Mouse (Mus musculus) stomach, embryonic 15.5 days (tissue): ENCODE data around the gene Rpn2. TPM values are rescaled to one million over a fixed set of nuclear protein-coding genes. Genes with fewer than 3 reads are reported as not detected.

Experiments
- ATAC-seq: fragments of 200-750 bp; cut with Nextera tagmentation; 2 replicates; pipeline ENCODE4 v1.8.0; 2017; ENCODE audit warnings: low read depth, moderate number of reproducible peaks, moderate TSS enrichment; ENCODE audit not compliant: insufficient read depth, low FRiP score
- H3K27ac ChIP-seq: fragments of 300-500 bp; sonication (generic); 2 replicates; pipeline ENCODE4 v1.5.1; 2015; ENCODE audit warnings: mild to moderate bottlenecking, inconsistent platforms
- H3K27me3 ChIP-seq: fragments of 300-500 bp; sonication (generic); replicated peaks from 2 replicates; pipeline ENCODE4 v1.6.1; 2015; ENCODE audit warnings: inconsistent platforms
- H3K36me3 ChIP-seq: fragments of 300-500 bp; sonication (generic); 2 replicates; pipeline ENCODE4 v1.6.1; 2015; ENCODE audit warnings: inconsistent platforms
- H3K4me1 ChIP-seq: fragments of 300-500 bp; sonication (generic); 2 replicates; pipeline ENCODE4 v1.6.1; 2015; ENCODE audit warnings: inconsistent platforms
- H3K4me2 ChIP-seq: fragments of 300-500 bp; sonication (generic); 2 replicates; pipeline ENCODE4 v1.6.1; 2015; ENCODE audit warnings: mild to moderate bottlenecking, inconsistent platforms
- H3K4me3 ChIP-seq: fragments of 300-500 bp; sonication (generic); replicated peaks from 2 replicates; pipeline ENCODE4 v1.5.1; 2015; ENCODE audit warnings: inconsistent platforms
- H3K9ac ChIP-seq: fragments of 300-500 bp; sonication (generic); 2 replicates; pipeline ENCODE4 v1.6.1; 2015; ENCODE audit warnings: inconsistent platforms
- H3K9me3 ChIP-seq: fragments of 300-500 bp; sonication (generic); 2 replicates; pipeline ENCODE4 v1.6.1; 2016; ENCODE audit warnings: inconsistent platforms
- WGBS: fragments of 180-500 bp; shearing (Covaris S2); methylation state at CpG from one replicate; pipeline ENCODE4 v1.1.7; 2015; 5-methylcytosine and 5-hydroxymethylcytosine counted together
- polyA plus RNA-seq: library from polyadenylated mRNA; unstranded; fragments of >200 nt; fragmentation: Nextera tagmentation; extraction: Ambion mirVana; gene quantifications from 2 replicates; pipeline ENCODE4 v1.2.1, GENCODE M21; 2015

Rpn2 gene
- polyA plus RNA-seq = 308 and 346 TPM in 2 replicates

DNA sequence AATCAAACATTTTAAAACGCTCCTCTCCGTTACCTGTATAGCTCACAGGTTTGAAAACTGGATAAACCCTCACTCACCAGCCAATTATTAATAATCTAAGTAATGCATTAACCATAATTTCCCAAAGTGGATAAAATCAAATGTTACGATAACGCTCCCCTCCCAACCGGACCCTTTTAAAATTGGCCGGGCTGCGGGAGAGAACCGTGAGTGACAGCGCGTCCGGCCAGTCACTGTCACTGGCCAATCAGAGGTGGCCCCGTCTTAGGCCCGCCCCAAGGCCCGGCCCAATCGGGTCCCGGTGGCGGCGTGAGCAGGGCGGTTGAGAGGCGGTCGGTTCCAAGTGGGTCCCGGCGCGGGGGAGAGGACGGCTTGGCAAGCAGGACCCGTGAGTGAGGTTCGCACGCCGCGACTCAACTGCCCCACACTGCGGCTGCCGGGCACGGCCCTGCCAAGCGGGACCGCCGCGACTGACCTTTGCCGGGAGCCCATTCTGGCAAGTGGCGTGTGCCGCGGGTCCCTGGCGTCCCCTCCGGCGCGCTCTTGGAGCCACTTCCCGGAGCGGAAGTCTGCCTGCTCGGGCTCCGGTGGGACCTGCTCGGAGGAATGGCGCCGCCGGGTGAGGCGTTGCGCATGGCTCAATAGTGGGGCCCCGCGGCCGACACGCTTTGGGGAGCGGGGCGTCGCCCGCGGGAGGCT, at the start of gene Rpn2:
TSS of gene Rpn2 (plus strand) at position 301 of the 699 bp plus-strand sequence.
- under 1% methylated on average over 61 of the region's 64 CpGs for WGBS

GRCm38 (mm10) chr2:157235946-157236345, 42.9 kb upstream of the Rpn2 start:
- no peaks in the 10 kb centered on the region for H3K36me3 ChIP-seq
- no peak for ATAC-seq
- H3K4me1 ChIP-seq = no peaks in the 10 kb centered on the region
- H3K27ac ChIP-seq = no peak overlapping the region
- H3K4me3 ChIP-seq = no peak overlapping the region
- H3K27me3 ChIP-seq = no peaks in the 10 kb centered on the region
- H3K9me3 ChIP-seq = no peaks in the 10 kb centered on the region
- 91% methylated on average over 8 of the region's 8 CpGs for WGBS
- no peak overlapping the region for H3K9ac ChIP-seq
- H3K4me2 ChIP-seq = no peak overlapping the region

More for the DNA sequence above, at the start of gene Rpn2:
- H3K27me3 ChIP-seq = no peaks in the 10 kb centered on the region
- peak; percentile 100 for ATAC-seq
- peak within 1 kb of the TSS; percentile 56 for H3K4me2 ChIP-seq
- H3K27ac ChIP-seq = peak within 1 kb of the TSS; percentile 95
- no peaks in the 10 kb centered on the region for H3K36me3 ChIP-seq
- peaks cover 14% of the 10 kb centered on the region for H3K4me1 ChIP-seq
- no peaks in the 10 kb centered on the region for H3K9me3 ChIP-seq
- H3K9ac ChIP-seq = peak within 1 kb of the TSS; percentile 96
- peak within 1 kb of the TSS; percentile 100 for H3K4me3 ChIP-seq

DNA sequence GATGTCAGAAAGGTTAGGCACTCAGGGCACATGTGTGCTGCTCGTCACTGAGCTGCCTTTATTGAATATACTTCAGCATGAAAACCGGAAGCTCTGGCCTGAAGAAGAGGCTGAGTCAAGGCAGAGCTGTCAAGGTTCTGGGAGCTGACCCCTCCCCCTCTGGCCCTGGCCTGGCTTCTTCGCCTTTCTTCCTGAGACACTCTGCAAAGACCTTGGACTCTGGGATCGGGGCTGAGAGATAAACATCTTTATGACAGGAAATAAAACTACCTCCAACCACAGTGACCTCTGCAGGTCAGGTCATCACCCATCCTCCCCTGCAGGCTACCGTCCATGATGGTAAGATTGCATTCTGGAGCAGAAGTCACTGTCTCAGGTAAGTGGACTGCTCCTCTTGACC, 33.8 kb upstream of the Rpn2 start:
- H3K9me3 ChIP-seq = no peaks in the 10 kb centered on the region
- no peak for ATAC-seq
- no peak overlapping the region for H3K27ac ChIP-seq
- H3K4me3 ChIP-seq = no peak overlapping the region
- WGBS = 25% methylated on average over 5 of the region's 5 CpGs
- H3K27me3 ChIP-seq = no peaks in the 10 kb centered on the region
- H3K4me1 ChIP-seq = no peaks in the 10 kb centered on the region
- no peak overlapping the region for H3K9ac ChIP-seq
- H3K4me2 ChIP-seq = no peak overlapping the region
- H3K36me3 ChIP-seq = no peaks in the 10 kb centered on the region

- Histone ChIP-seq H3K4me1 (no peaks in the 10 kb centered on the region), H3K4me3 (no peak overlapping the region), H3K36me3 (no peaks in the 10 kb centered on the region), H3K4me2 (no peak overlapping the region), H3K9me3 (no peaks in the 10 kb centered on the region), H3K27ac (no peak overlapping the region), H3K27me3 (no peaks in the 10 kb centered on the region), H3K9ac (no peak overlapping the region)
- 71% methylated on average over 2 of the region's 2 CpGs for WGBS
- no peak for ATAC-seq
Observed at GRCm38 (mm10) chr2:157245603-157246002, 33.2 kb upstream of the Rpn2 start.

- H3K9me3 ChIP-seq = no peaks in the 10 kb centered on the region
- no peaks in the 10 kb centered on the region for H3K27me3 ChIP-seq
- H3K4me2 ChIP-seq = no peak overlapping the region
- H3K27ac ChIP-seq = no peak overlapping the region
- ATAC-seq = no peak
- no peak overlapping the region for H3K4me3 ChIP-seq
- H3K36me3 ChIP-seq = no peaks in the 10 kb centered on the region
- H3K4me1 ChIP-seq = no peaks in the 10 kb centered on the region
- no peak overlapping the region for H3K9ac ChIP-seq
Observed at GRCm38 (mm10) chr2:157248111-157248510, 30.7 kb upstream of the Rpn2 start.

DNA sequence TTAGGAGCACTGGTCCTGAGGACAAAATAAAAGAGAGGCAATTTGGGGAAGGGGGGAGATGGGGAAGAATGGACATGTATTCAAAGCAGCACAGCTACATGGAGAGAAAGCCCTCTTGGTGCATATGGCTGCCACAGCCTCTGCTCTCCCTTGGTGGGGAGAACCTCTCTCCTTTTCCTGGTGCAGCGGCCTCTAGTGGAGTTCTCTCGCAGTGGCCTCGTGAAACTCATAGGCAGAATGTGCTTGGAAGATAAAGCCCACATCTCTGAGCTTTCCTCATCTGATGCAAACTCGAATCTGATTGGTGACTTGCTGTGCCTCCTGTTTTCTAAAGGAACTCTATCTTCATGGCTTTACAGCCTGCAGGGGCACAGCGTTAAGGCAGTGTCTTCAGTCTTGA, 19.1 kb upstream of the Rpn2 start:
- Histone ChIP-seq H3K36me3 (no peaks in the 10 kb centered on the region), H3K27ac (no peak overlapping the region), H3K4me1 (no peaks in the 10 kb centered on the region), H3K9me3 (no peaks in the 10 kb centered on the region), H3K27me3 (no peaks in the 10 kb centered on the region), H3K4me3 (no peak overlapping the region), H3K9ac (no peak overlapping the region), H3K4me2 (no peak overlapping the region)
- no peak for ATAC-seq
- WGBS = 10% methylated on average over 5 of the region's 5 CpGs

- ATAC-seq = no peak
- no peaks in the 10 kb centered on the region for H3K9me3 ChIP-seq
- H3K27ac ChIP-seq = no peak overlapping the region
- H3K36me3 ChIP-seq = no peaks in the 10 kb centered on the region
- H3K4me2 ChIP-seq = no peak overlapping the region
- 55% methylated on average over 5 of the region's 5 CpGs for WGBS
- no peaks in the 10 kb centered on the region for H3K27me3 ChIP-seq
- H3K4me1 ChIP-seq = no peaks in the 10 kb centered on the region
- no peak overlapping the region for H3K9ac ChIP-seq
- H3K4me3 ChIP-seq = no peak overlapping the region
Observed at GRCm38 (mm10) chr2:157261930-157262329, 16.9 kb upstream of the Rpn2 start.

GRCm38 (mm10) chr2:157262506-157262905, 16.3 kb upstream of the Rpn2 start:
- no peak for ATAC-seq
- H3K4me2 ChIP-seq = no peak overlapping the region
- WGBS = 60% methylated on average over 9 of the region's 9 CpGs

DNA sequence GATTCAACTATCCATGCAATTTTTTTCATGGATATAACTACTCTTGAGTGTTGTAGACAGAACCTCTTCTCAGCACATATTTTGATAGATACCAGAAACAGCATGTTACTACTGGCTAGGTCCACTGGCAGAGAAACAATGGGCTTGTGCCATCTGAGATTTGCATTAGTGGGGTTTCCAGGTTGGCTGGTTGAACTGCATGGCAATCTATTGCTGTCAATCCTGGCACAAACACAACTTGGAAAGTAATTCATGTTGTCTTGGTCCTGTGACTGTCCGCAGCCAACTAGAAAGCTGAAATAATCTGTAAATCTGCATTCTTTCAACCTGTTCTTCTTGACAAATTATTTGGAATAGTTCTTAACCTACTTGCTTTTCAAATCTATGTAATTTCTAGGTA, 15.7 kb upstream of the Rpn2 start:
- no peak overlapping the region for H3K27ac ChIP-seq
- ATAC-seq = no peak
- no peak overlapping the region for H3K4me2 ChIP-seq
- no peaks in the 10 kb centered on the region for H3K4me1 ChIP-seq
- no peaks in the 10 kb centered on the region for H3K9me3 ChIP-seq
- 83% methylated on average over 1 of the region's 1 CpGs for WGBS
- H3K9ac ChIP-seq = no peak overlapping the region
- H3K27me3 ChIP-seq = no peaks in the 10 kb centered on the region
- H3K36me3 ChIP-seq = no peaks in the 10 kb centered on the region
- no peak overlapping the region for H3K4me3 ChIP-seq

More at GRCm38 (mm10) chr2:157262506-157262905, 16.3 kb upstream of the Rpn2 start:
- H3K27ac ChIP-seq = no peak overlapping the region
- no peaks in the 10 kb centered on the region for H3K4me1 ChIP-seq
- H3K9me3 ChIP-seq = no peaks in the 10 kb centered on the region
- H3K9ac ChIP-seq = no peak overlapping the region
- H3K36me3 ChIP-seq = no peaks in the 10 kb centered on the region
- H3K4me3 ChIP-seq = no peak overlapping the region
- H3K27me3 ChIP-seq = no peaks in the 10 kb centered on the region

DNA sequence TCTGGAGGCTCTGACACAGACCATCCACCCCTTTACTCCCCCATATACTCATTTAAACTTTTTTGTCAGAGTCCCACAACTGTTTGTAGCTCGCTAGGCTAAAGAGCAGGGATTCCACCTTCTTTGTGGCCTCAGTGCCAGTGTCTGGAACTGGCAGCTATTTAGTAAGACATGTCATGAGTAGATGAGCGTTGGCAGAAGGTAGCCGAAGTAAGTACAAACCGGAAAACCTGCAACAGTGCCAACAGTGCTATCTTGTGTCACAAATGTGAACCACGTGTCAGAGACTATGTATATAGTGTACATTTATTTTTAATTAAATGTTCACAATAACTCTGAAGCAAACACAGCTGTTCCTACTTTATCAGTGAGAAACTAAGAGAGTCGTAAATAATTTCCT, 15.0 kb upstream of the Rpn2 start:
- H3K9ac ChIP-seq = no peak overlapping the region
- H3K27me3 ChIP-seq = no peaks in the 10 kb centered on the region
- WGBS = 50% methylated on average over 6 of the region's 6 CpGs
- H3K4me1 ChIP-seq = no peaks in the 10 kb centered on the region
- no peaks in the 10 kb centered on the region for H3K36me3 ChIP-seq
- no peaks in the 10 kb centered on the region for H3K9me3 ChIP-seq
- H3K4me3 ChIP-seq = no peak overlapping the region
- no peak for ATAC-seq
- H3K4me2 ChIP-seq = no peak overlapping the region
- no peak overlapping the region for H3K27ac ChIP-seq

DNA sequence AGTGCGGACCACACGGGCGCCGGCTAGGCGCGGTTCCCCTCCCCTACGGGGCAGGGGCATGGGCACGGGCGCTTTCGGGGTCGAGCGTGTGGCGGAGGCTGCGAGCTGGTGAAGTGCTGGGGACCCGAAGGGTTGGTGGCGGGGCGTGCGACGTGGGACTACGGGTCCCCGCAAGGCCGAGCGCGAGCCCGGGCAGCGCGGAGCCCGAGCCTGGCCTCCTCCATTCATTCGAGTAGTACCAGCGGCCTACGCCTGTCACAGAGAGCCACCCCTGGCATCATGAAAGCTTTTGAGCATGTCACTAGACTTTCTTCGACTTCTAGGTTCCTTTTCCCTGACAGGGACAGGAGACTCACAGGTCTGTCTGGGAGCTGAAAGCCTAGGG, 591 bp downstream of the Rpn2 start, which contains the start of gene Mroh8:
TSS of gene Mroh8 (minus strand) at position 134 of the 385 bp plus-strand sequence.
- 0% methylated on average over 32 of the region's 32 CpGs for WGBS

DNA sequence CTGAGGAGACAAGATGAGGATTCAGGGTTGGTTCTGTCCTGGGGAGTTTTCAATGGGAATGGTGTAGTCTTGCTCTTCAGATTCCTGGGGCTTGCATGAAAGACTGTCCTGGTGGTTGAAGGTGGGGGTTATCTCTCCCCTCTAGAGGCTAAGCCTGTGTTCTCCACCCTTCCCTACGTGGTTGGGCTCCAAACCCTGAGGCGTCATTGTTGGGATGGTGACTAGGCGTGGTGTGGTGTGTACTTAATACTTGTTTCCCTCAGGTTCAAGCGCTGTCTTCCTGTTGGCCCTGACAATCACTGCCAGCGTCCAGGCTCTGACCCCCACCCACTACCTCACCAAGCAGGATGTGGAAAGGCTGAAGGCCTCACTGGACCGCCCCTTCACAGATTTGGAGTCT, 4.5 kb downstream of the Rpn2 start:
- 76% methylated on average over 6 of the region's 6 CpGs for WGBS
- Histone ChIP-seq H3K9me3 (no peaks in the 10 kb centered on the region), H3K36me3 (0 out of 2 replicates have a peak, but pooled peaks cover 9% of the 10 kb centered on the region)

More for the DNA sequence above, 591 bp downstream of the Rpn2 start, which contains the start of gene Mroh8:
- Histone ChIP-seq H3K27me3 (no peaks in the 10 kb centered on the region), H3K9me3 (no peaks in the 10 kb centered on the region), H3K4me1 (peaks cover 14% of the 10 kb centered on the region), H3K36me3 (no peaks in the 10 kb centered on the region), H3K4me3 (peak within 1 kb of the TSS; percentile 100), H3K9ac (peak within 1 kb of the TSS; percentile 96), H3K4me2 (peak within 1 kb of the TSS; percentile 56), H3K27ac (peak within 1 kb of the TSS; percentile 95)
- peak; percentile 70 for ATAC-seq

More for the DNA sequence above, 4.5 kb downstream of the Rpn2 start:
- no peak overlapping the region for H3K9ac ChIP-seq
- H3K4me1 ChIP-seq = peaks cover 10% of the 10 kb centered on the region
- no peak overlapping the region for H3K4me2 ChIP-seq
- no peaks in the 10 kb centered on the region for H3K27me3 ChIP-seq
- no peak for ATAC-seq
- H3K27ac ChIP-seq = no peak overlapping the region
- H3K4me3 ChIP-seq = no peak overlapping the region
